Mouse (Mus musculus): Measurements from ENCODE around the gene Borcs5.

Gene Borcs5

GRCm38 (mm10) chr6:134639210-134639609, at the start of gene Borcs5:
Borcs5 (plus strand) TSS chr6:134639510.
- in situ Hi-C loops (cut with MboI, MseI) = no loop called here

- in situ Hi-C loops (cut with MboI, MseI) = no loop called here
Measured at GRCm38 (mm10) chr6:134591614-134592013, 47.7 kb upstream of the Borcs5 start.

GRCm38 (mm10) chr6:134594569-134595442, 44.5 kb upstream of the Borcs5 start:
- in situ Hi-C loops (cut with MboI, MseI) = no loop called here

GRCm38 (mm10) chr6:134597651-134598229, 41.6 kb upstream of the Borcs5 start:
- in situ Hi-C loops (cut with MboI, MseI) = no loop called here

GRCm38 (mm10) chr6:134599239-134599638, 40.1 kb upstream of the Borcs5 start:
- in situ Hi-C loops (cut with MboI, MseI) = no loop called here

GRCm38 (mm10) chr6:134601130-134601529, 38.2 kb upstream of the Borcs5 start:
- in situ Hi-C loops (cut with MboI, MseI) = loop anchor here (25.0 kb wide), 1 partner anchor 889 kb away; no protein-coding TSS in a partner anchor

GRCm38 (mm10) chr6:134601766-134602165, 37.5 kb upstream of the Borcs5 start:
- in situ Hi-C loops (cut with MboI, MseI) = loop anchor here (25.0 kb wide), 1 partner anchor 889 kb away; no protein-coding TSS in a partner anchor

- in situ Hi-C loops (cut with MboI, MseI) = loop anchor here (25.0 kb wide), 1 partner anchor 890 kb away; no protein-coding TSS in a partner anchor
Measured at GRCm38 (mm10) chr6:134602371-134603003, 36.8 kb upstream of the Borcs5 start.

GRCm38 (mm10) chr6:134605196-134605595, 34.1 kb upstream of the Borcs5 start:
- in situ Hi-C loops (cut with MboI, MseI) = loop anchor here (25.0 kb wide), 1 partner anchor 893 kb away; no protein-coding TSS in a partner anchor

GRCm38 (mm10) chr6:134606540-134606939, 32.8 kb upstream of the Borcs5 start:
- in situ Hi-C loops (cut with MboI, MseI) = loop anchor here (25.0 kb wide), 1 partner anchor 894 kb away; no protein-coding TSS in a partner anchor

GRCm38 (mm10) chr6:134606949-134607746, 32.2 kb upstream of the Borcs5 start:
- in situ Hi-C loops (cut with MboI, MseI) = loop anchor here (25.0 kb wide), 1 partner anchor 895 kb away; no protein-coding TSS in a partner anchor

- in situ Hi-C loops (cut with MboI, MseI) = loop anchor here (25.0 kb wide), 1 partner anchor 898 kb away; no protein-coding TSS in a partner anchor
Measured at GRCm38 (mm10) chr6:134610380-134610779, 28.9 kb upstream of the Borcs5 start.

- in situ Hi-C loops (cut with MboI, MseI) = loop anchor here (25.0 kb wide), 1 partner anchor 900 kb away; no protein-coding TSS in a partner anchor
Measured at GRCm38 (mm10) chr6:134611896-134612295, 27.4 kb upstream of the Borcs5 start.

- in situ Hi-C loops (cut with MboI, MseI) = loop anchor here (25.0 kb wide), 1 partner anchor 902 kb away; no protein-coding TSS in a partner anchor
Measured at GRCm38 (mm10) chr6:134614322-134614721, 25.0 kb upstream of the Borcs5 start.

- in situ Hi-C loops (cut with MboI, MseI) = loop anchor here (5.0 to 25.0 kb wide), 3 partner anchors 188 to 903 kb away; no protein-coding TSS in a partner anchor
Measured at GRCm38 (mm10) chr6:134614723-134615648, 24.3 kb upstream of the Borcs5 start.

GRCm38 (mm10) chr6:134617589-134617988, 21.7 kb upstream of the Borcs5 start:
- in situ Hi-C loops (cut with MboI, MseI) = loop anchor here (5.0 to 25.0 kb wide), 3 partner anchors 190 to 905 kb away; no protein-coding TSS in a partner anchor

- in situ Hi-C loops (cut with MboI, MseI) = loop anchor here (25.0 kb wide), 1 partner anchor 908 kb away; no protein-coding TSS in a partner anchor
Measured at GRCm38 (mm10) chr6:134620129-134620528, 19.2 kb upstream of the Borcs5 start.

- in situ Hi-C loops (cut with MboI, MseI) = loop anchor here (25.0 kb wide), 1 partner anchor 909 kb away; no protein-coding TSS in a partner anchor
Measured at GRCm38 (mm10) chr6:134620846-134621551, 18.3 kb upstream of the Borcs5 start.

- in situ Hi-C loops (cut with MboI, MseI) = loop anchor here (25.0 kb wide), 1 partner anchor 909 kb away; no protein-coding TSS in a partner anchor
Measured at GRCm38 (mm10) chr6:134621552-134621949, 17.8 kb upstream of the Borcs5 start.

Measured in T-helper 2 cell (primary cell).